Mouse (Mus musculus) lung, adult 2 months (tissue): ENCODE results near the gene Tprn. TPM values are rescaled to one million over a fixed set of nuclear protein-coding genes. Genes with fewer than 3 reads are reported as not detected.

Source experiments
- DNase-seq: peaks from one replicate; pipeline ENCODE4 v3.0.0; 2022
- H3K4me1 ChIP-seq: fragments of 200-500 bp; 2 replicates; pipeline ENCODE4 v1.6.1; 2011; ENCODE audit warnings: low read length; ENCODE audit not compliant: control insufficient read depth, insufficient read depth
- H3K4me3 ChIP-seq: fragments of 200-500 bp; replicated peaks from 2 replicates; pipeline ENCODE3; 2011; ENCODE audit warnings: low read depth, mild to moderate bottlenecking, control low read depth, low read length; ENCODE audit errors: extremely low read depth
- CTCF ChIP-seq: fragments of 200-500 bp; IDR thresholded peaks from 2 replicates; pipeline ENCODE4 v1.5.1; 2011; ENCODE audit warnings: mild to moderate bottlenecking, low read length, control low read depth; ENCODE audit not compliant: insufficient read depth
- POLR2A ChIP-seq: fragments of 200-500 bp; IDR thresholded peaks from 2 replicates; pipeline ENCODE4 v1.6.1; 2011; ENCODE audit warnings: low read depth, mild to moderate bottlenecking, control low read depth, low read length, borderline replicate concordance; ENCODE audit errors: extremely low read depth
- WGBS: fragments of 180-500 bp; shearing (Covaris S2); methylation state at CpG from one replicate; pipeline ENCODE4 v1.1.7; 2018; 5-methylcytosine and 5-hydroxymethylcytosine counted together
- polyA plus RNA-seq: library from polyadenylated mRNA; depleted of rRNA; stranded (reverse); fragments of >200 nt; gene quantifications from 2 replicates; pipeline ENCODE4 v1.2.3, GENCODE M21; 2012; rRNA removed

Gene Tprn
- 17.4 and 24.3 TPM in 2 replicates for polyA plus RNA-seq

DNA sequence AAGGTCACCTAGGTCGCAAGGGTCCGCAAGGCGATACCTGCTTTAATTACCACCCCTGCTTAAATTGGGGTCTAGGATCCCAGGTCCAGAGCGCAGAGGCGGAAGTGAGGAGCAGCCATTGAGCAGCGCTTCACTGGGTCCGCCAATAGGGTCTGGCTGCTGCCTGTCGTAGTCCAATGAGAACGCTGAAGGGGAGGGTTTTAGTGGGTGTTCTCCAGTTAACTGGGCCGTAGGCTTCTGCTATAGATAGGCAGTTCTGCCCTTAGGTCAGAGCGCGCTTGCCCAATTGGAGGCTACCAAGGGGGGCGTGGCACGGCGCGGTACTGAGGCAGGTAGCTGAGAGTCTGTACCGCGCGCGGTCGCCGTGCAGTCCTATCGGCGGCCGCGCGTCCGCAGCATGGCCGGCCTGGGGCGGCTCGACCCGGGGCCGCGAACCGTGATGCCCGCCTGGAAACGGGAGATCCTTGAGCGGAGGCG, at the start of gene Tprn:
Gene Tprn (plus strand): TSS at position 328 of the 477 bp plus-strand sequence.
- Histone ChIP-seq H3K4me1 (peaks cover 10% of the 10 kb centered on the region), H3K4me3 (peak within 1 kb of the TSS; percentile 66)
- TF ChIP-seq CTCF (no peak), POLR2A (peak; percentile 28; the same call in 1 of the 2 replicates)
- WGBS: under 1% methylated on average over 39 of the region's 39 CpGs
- peak; percentile 89 for DNase-seq

DNA sequence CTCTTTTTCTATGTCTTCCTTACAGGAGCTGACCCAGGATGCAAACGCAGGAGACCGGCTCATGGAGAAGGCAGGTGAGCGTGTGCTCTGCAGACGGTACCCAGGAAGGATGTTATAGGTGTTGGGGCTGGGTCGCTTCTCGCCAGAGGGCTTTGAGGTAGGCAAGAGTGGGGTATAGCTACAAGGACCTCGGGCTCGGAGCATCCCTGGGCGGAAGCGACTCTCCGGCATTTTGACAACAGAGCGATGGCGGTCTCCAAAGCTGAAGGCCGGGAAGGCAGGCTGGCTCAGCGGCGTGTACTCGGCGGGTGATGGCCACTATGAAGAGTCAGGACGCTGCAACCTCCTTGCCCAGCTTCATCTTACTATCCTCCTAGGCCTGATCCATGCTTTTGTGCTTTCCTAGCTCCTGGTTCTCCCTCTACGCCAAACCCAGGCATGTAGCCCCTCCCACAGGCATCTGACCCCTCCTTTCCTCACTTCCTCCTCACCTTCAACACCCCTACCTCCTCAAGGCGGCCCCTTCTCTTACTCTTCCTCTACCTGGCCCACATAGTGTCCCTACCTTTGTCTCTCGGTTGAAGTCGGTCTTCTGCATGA, 49.1 kb upstream of the Tprn start:
- no peak for TF ChIP-seq CTCF
- TF ChIP-seq POLR2A: no peak
- no peak for DNase-seq
- Histone ChIP-seq H3K4me3 (no peak overlapping the region), H3K4me1 (peaks cover 8% of the 10 kb centered on the region; the same call in 1 of the 2 replicates)
- WGBS: 71% methylated on average over 23 of the region's 23 CpGs

DNA sequence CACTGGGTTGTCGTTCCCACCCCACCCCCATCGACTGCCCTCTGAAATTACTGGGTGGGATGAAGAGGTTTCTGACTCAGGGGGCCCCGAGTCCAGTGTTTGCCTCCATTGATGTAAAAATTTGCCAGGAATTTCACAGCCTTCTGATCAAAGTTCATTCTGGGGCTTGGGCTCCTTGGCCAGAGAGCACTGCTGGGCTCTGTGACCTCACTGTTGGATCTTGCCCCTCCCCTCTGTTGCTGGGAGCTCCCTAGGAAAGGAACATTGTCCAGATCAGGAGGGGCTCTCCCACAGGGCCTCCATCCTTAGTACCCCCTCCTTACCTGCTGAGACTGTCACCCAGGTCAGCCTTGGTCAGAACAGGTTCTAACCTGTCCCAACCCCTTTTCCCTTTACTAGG, 48.0 kb upstream of the Tprn start, which contains the start of gene Stpg3:
Gene Stpg3 (minus strand): TSS at position 194 of the 400 bp plus-strand sequence.
- Histone ChIP-seq H3K4me3 (no peak within 1 kb of the TSS), H3K4me1 (peaks cover 8% of the 10 kb centered on the region; the same call in 1 of the 2 replicates)
- 66% methylated on average over 3 of the region's 3 CpGs for WGBS
- no peak for TF ChIP-seq POLR2A
- no peak for TF ChIP-seq CTCF
- DNase-seq: no peak

DNA sequence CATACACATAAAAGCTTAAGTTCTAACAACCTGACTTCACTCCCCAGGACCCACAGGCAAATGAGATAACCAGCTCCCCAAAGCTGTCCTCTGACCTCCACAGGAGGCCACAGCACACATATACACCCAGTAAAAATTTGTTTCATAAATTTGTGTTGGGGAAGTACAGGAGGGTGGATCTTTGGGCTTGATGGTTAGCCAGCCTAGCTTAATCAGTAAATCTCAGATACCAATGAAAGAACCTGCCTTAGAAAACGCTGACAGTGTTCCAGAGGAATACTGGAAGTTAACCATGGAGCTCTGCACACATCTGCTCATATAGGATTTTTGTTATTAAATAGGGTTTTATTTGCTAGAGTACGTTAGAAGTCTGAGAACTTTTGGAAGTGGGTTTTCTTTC, 44.8 kb upstream of the Tprn start:
- H3K4me3 ChIP-seq: no peak overlapping the region
- no peaks in the 10 kb centered on the region for H3K4me1 ChIP-seq
- no peak for DNase-seq
- no peak for TF ChIP-seq CTCF
- TF ChIP-seq POLR2A: no peak
- 58% methylated on average over 2 of the region's 2 CpGs for WGBS

DNA sequence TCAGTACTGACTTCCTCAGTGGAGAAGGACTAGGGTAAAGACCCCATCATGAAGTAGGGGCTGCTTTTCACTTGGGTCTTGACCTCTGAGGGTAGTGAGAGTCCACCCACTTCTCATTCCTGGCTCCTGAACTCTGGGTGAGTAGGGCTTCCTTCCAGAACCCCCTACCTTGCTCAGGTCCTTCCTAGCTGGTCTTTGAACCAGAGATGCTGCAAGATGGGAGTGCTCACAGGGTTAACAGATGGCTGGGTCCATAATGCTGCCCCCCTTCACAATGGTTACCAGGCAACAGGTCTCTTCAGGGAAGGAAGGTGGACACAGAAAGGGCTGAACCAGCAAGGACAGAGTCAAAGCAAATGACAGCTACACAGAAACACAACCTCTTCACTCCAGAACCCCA, 44.0 kb upstream of the Tprn start, which contains the start of gene Fam166a:
Gene Fam166a (plus strand): TSS at position 301 of the 400 bp plus-strand sequence.
- DNase-seq: no peak
- Histone ChIP-seq H3K4me1 (no peaks in the 10 kb centered on the region; the same call in 1 of the 2 replicates), H3K4me3 (no peak within 1 kb of the TSS)
- no peak for TF ChIP-seq POLR2A
- no peak for TF ChIP-seq CTCF

DNA sequence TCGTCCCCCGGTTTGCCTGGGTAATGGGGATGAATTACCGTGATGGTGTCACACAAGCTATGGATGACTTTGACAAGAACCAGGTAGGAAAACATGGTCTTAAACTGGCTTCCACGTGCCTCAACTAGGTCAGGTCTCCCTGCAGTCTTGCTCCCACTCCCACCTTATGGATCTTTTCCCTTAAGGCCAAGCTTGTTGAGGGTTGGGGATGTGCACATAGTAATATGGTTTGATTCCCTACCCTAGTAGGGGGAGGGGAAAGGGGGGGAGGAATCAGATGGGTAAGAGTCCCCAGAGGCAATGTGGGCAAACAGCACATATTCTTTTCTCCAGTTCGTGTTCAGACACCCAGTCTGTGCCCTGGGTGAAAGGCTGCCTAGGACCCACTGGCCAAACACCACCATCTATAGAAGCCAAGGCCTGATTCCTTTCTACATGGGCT, 41.1 kb upstream of the Tprn start:
- no peak for DNase-seq
- peak; percentile 38; the same call in 1 of the 2 replicates for TF ChIP-seq POLR2A
- TF ChIP-seq CTCF: no peak
- 71% methylated on average over 5 of the region's 5 CpGs for WGBS
- Histone ChIP-seq H3K4me3 (no peak overlapping the region), H3K4me1 (peaks cover 6% of the 10 kb centered on the region)

DNA sequence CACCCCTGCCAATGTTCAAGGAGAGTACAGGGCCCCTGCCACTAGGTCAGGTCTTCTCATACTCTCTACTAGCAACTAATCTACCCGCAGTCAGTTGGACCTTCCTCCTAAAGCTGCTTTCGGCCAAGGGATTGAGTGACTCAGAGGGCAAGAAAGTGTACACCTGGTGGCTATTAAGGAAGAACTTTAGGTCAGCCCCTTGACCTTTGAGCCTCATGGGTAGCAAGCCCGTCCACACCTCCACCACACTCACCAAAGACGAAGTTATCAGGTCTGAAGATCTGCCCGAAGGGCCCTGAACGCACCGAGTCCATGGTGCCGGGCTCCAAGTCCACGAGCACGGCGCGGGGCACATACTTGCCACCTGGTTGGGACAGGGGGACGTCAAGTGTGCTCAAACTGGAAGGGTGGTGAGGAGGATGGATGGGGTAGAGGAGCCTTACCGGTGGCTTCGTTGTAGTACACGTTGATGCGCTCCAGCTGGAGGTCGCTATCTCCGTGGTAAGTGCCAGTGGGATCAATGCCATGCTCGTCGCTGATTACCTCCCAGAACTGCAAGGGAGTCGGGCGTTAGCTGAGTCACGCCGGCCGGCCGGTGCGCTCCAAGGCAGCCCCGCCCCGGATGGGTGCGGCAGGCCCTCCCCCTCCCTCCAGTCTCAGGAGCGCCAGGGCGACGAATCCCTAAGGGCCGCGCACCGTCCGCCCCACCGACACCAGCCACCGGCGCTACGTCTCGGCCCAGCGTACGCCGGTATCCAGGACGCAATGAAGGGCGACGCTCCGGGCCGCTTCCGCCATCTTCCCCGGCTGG, 38.5 kb upstream of the Tprn start:
- DNase-seq: peak; percentile 79
- peak; percentile 25; the same call in 1 of the 2 replicates for TF ChIP-seq POLR2A
- TF ChIP-seq CTCF: no peak
- WGBS: 1% methylated on average over 51 of the region's 53 CpGs
- Histone ChIP-seq H3K4me3 (peak overlapping the region; percentile 91), H3K4me1 (peaks cover 14% of the 10 kb centered on the region)

DNA sequence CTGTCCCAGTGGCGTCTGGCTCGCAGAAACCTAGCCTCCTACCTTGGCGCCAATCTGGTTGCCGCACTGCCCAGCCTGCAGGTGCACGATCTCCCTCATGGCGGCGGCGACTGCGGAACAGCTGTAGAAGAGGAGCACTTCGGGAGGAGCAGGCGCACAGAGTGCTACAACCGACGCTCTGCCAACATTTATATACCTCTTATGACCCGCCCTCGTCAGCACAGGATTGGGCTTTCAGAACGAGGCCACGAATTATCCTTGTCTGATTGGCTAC, 38.0 kb upstream of the Tprn start, which contains the start of gene Tubb4b:
Gene Tubb4b (minus strand): TSS at position 211 of the 274 bp plus-strand sequence.
- DNase-seq: no peak
- WGBS: under 1% methylated on average over 17 of the region's 17 CpGs
- H3K4me1 ChIP-seq: peaks cover 15% of the 10 kb centered on the region
- H3K4me3 ChIP-seq: peak within 1 kb of the TSS; percentile 91
- no peak for TF ChIP-seq CTCF
- TF ChIP-seq POLR2A: peak; percentile 99

DNA sequence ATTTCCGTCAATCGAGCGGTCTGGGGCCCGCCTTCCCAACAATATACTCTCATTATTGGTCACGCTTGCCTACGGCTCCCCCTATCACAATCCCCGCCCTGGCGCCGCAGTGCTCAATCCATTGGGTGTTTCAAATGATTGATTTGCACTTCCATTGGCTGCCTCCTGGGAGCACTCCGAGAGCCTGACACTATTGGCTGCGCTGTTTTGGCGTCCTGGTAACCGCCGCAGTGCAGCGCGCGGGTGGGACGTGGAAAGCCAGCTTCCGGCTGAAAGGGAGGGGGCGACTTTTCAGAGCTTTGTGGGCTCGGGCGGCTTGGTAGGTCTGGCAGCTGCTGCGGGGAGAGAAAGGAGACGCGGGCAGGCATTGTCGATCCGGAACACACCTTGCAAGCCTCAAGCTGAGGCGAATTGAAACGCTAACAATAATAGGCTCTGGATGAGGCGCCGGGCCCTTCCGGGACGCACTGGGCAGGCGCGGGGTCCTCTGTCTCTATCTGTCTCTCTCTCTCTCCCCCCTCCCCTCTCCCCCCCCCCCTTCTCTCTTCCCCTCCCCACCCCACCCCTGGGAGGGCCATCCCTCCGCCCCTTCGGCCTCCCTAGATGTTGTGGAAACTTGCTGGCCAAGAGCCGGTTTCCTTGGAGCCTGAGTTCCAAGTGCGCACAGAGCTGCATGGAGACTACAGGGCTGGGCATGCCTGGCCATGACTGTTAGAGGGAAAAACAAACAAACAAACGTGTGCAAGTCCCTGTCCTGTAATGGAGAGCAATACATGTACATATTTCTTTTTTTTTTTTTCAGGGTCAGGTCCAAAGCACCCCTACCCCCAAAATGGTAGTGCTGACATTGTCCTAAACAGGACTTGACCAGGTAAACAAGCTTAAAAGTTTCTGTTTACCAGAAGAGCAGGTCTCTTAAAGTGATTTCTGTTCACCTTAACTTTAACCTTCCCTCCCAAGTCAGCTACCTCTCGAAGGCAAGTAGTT, 37.4 kb upstream of the Tprn start:
- Histone ChIP-seq H3K4me3 (peak overlapping the region; percentile 85), H3K4me1 (peaks cover 15% of the 10 kb centered on the region)
- DNase-seq: peak; percentile 94
- TF ChIP-seq CTCF (no peak), POLR2A (peak; percentile 88; the same call in 1 of the 2 replicates)
- 2% methylated on average over 41 of the region's 41 CpGs for WGBS
